Mouse (Mus musculus) liver, adult 2 months (tissue): Measurements from ENCODE around the gene Lama5.

Experiments used
- CTCF ChIP-seq: fragments of 200-500 bp; IDR thresholded peaks from 2 replicates; pipeline ENCODE4 v1.5.1; 2011; ENCODE audit warnings: low read depth, low read length, control low read depth
- POLR2A ChIP-seq: fragments of 200-500 bp; IDR thresholded peaks from 2 replicates; pipeline ENCODE4 v1.6.1; 2011; ENCODE audit warnings: low read length, control low read depth; ENCODE audit not compliant: insufficient read depth; ENCODE audit errors: extremely low read depth

DNA sequence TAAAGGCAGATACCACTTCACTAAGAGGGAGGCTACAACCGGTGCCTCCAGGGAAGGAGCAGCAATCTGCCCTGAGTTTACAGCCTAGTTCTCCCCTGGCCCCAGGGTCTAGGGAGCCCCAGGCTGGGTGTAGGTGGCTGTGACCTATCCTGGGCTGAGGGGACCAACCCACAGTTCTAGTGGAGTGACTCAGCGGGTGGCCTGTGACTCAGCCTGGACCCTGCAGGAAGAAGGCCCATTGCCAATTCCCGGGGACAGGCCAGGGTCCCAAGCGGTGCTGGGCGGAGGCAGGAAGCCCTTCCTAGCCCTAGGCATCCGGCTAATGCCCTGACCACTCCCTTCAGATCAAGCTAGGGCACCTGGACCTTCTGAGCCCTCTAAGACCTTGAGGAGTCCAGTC, 9.7 kb downstream of the Lama5 start:
- TF ChIP-seq CTCF (no peak), POLR2A (no peak)
